Mouse (Mus musculus): ENCODE data around the gene Tax1bp1. TPM values are rescaled to one million over a fixed set of nuclear protein-coding genes. Genes with fewer than 3 reads are reported as not detected.

Tax1bp1 gene
- total and polyA plus RNA-seq, 3 experiments = 42.2 to 61.7 (median 61.6) TPM

GRCm38 (mm10) chr6:52775350-52775749 lies 61.8 kb downstream of the Tax1bp1 start:
- Histone ChIP-seq H3K4me1 (ENCODE audit: control insufficient read depth in 1 of 2, insufficient read depth in 2 of 2) (peaks cover 0 to 25% of the 10 kb centered on the region in 2 experiments; a peak in 3 of 4 replicates), H3K4me2 (ENCODE audit: insufficient read depth, low read depth, poor library complexity, severe bottlenecking) (no peak overlapping the region), H3K9ac (ENCODE audit: insufficient read depth, low read depth) (no peak overlapping the region), H3K4me3 (replicated peaks in 1 of 3; ENCODE audit: low read depth in 2 of 3, low read length in 2 of 3, poor library complexity in 1 of 3) (no peak overlapping the region), H3K36me3 (replicated peaks in 1 of 2; ENCODE audit: control insufficient read depth in 1 of 2, insufficient read depth in 1 of 2, low read length in 1 of 2) (peaks cover 0 to 15% of the 10 kb centered on the region in 2 experiments), H3K9me3 (replicated peaks; ENCODE audit: low read length) (no peaks in the 10 kb centered on the region), H3K27ac (ENCODE audit: insufficient read depth, low read depth) (no peak overlapping the region), H3K79me2 (replicated peaks; ENCODE audit: control insufficient read depth, extremely low read depth, insufficient read depth, poor library complexity, severe bottlenecking) (no peaks in the 10 kb centered on the region), H3K27me3 (replicated peaks) (no peaks in the 10 kb centered on the region)
- DNase-seq (ENCODE audit: extremely low read depth) = no peak
- dilution Hi-C loops (cut with MboI; ENCODE audit: extremely low pct_ligation_motif_present, extremely low pct_unique_long_range_greater_than_20kb, low sequenced_read_pairs) = no loop called here
- in situ Hi-C loops (cut with MboI; ENCODE audit: low pct_ligation_motif_present, low pct_unique_long_range_greater_than_20kb, low sequenced_read_pairs) = no loop called here
- TF ChIP-seq SMC3 (IDR thresholded peaks at IDR 0.05; ENCODE audit: low read depth, low read length) (no peak), GABPA (IDR thresholded peaks at IDR 0.05; ENCODE audit: insufficient replicate concordance, low read depth, low read length) (no peak), MAX (IDR thresholded peaks at IDR 0.05; ENCODE audit: low read length) (no peak), JUN (IDR thresholded peaks at IDR 0.05; ENCODE audit: insufficient read depth, low read depth, low read length) (no peak), ZKSCAN1 (IDR thresholded peaks at IDR 0.05; ENCODE audit: borderline replicate concordance, low read depth, low read length) (no peak), E2F4 (IDR thresholded peaks at IDR 0.05; ENCODE audit: insufficient replicate concordance, low read depth, low read length) (no peak), PAX5 (IDR thresholded peaks at IDR 0.05; ENCODE audit: low read length) (no peak), CHD1 (IDR thresholded peaks at IDR 0.05; ENCODE audit: low read depth, low read length) (no peak), USF2 (conservative IDR thresholded peaks at IDR 0.05; ENCODE audit: low read depth, low read length) (no peak), POLR2A (IDR thresholded peaks at IDR 0.05; ENCODE audit: low read depth, low read length) (no peak), MAFK (IDR thresholded peaks at IDR 0.05; ENCODE audit: insufficient replicate concordance, low read length) (no peak), UBTF (IDR thresholded peaks at IDR 0.05; ENCODE audit: low read depth, low read length) (no peak), POLR2AphosphoS2 (IDR thresholded peaks at IDR 0.05; ENCODE audit: low read depth, low read length) (no peak), HCFC1 (IDR thresholded peaks at IDR 0.05; ENCODE audit: low read depth, low read length) (no peak)

GRCm38 (mm10) chr6:52775956-52776355 lies 62.4 kb downstream of the Tax1bp1 start:
- H3K4me3 ChIP-seq (replicated peaks in 1 of 3; ENCODE audit: low read depth in 2 of 3, low read length in 2 of 3, poor library complexity in 1 of 3) = no peak overlapping the region
- H3K4me2 ChIP-seq (ENCODE audit: insufficient read depth, low read depth, poor library complexity, severe bottlenecking) = no peak overlapping the region
- H3K9ac ChIP-seq (ENCODE audit: insufficient read depth, low read depth) = no peak overlapping the region
- no peaks in the 10 kb centered on the region for H3K9me3 ChIP-seq (replicated peaks; ENCODE audit: low read length)
- no peaks in the 10 kb centered on the region for H3K79me2 ChIP-seq (replicated peaks; ENCODE audit: control insufficient read depth, extremely low read depth, insufficient read depth, poor library complexity, severe bottlenecking)
- no peaks in the 10 kb centered on the region for H3K27me3 ChIP-seq (replicated peaks)
- H3K36me3 ChIP-seq (replicated peaks in 1 of 2; ENCODE audit: control insufficient read depth in 1 of 2, insufficient read depth in 1 of 2, low read length in 1 of 2) = peaks cover 0 to 12% of the 10 kb centered on the region in 2 experiments
- in situ Hi-C loops (cut with MboI; ENCODE audit: low pct_ligation_motif_present, low pct_unique_long_range_greater_than_20kb, low sequenced_read_pairs) (no loop called here), dilution Hi-C loops (cut with MboI; ENCODE audit: extremely low pct_ligation_motif_present, extremely low pct_unique_long_range_greater_than_20kb, low sequenced_read_pairs) (no loop called here)
- no peak overlapping the region for H3K27ac ChIP-seq (ENCODE audit: insufficient read depth, low read depth)
- no peak for DNase-seq (ENCODE audit: extremely low read depth)
- peaks cover 0 to 31% of the 10 kb centered on the region in 2 experiments; a peak in 3 of 4 replicates for H3K4me1 ChIP-seq (ENCODE audit: control insufficient read depth in 1 of 2, insufficient read depth in 2 of 2)
- TF ChIP-seq RCOR1 (conservative IDR thresholded peaks at IDR 0.05; ENCODE audit: low read depth, low read length) = no peak
- no peak for TF ChIP-seq POLR2AphosphoS2 (IDR thresholded peaks at IDR 0.05; ENCODE audit: low read depth, low read length)
- TF ChIP-seq SMC3 (IDR thresholded peaks at IDR 0.05; ENCODE audit: low read depth, low read length) = no peak
- TF ChIP-seq MXI1 (IDR thresholded peaks at IDR 0.05; ENCODE audit: low read depth, low read length) = no peak
- no peak for TF ChIP-seq MAZ (IDR thresholded peaks at IDR 0.05; ENCODE audit: low read depth, low read length)
- no peak for TF ChIP-seq HCFC1 (IDR thresholded peaks at IDR 0.05; ENCODE audit: low read depth, low read length)
- no peak for TF ChIP-seq USF1 (IDR thresholded peaks at IDR 0.05; ENCODE audit: low read depth, low read length)
- TF ChIP-seq MEF2A (IDR thresholded peaks at IDR 0.05; ENCODE audit: borderline replicate concordance, low read depth, low read length) = no peak
- no peak for TF ChIP-seq MYC (IDR thresholded peaks at IDR 0.05; ENCODE audit: low read depth, low read length)
- TF ChIP-seq ZNF384 (IDR thresholded peaks at IDR 0.05; ENCODE audit: low read depth, low read length) = no peak
